Mouse (Mus musculus) bone marrow macrophage, adult 2 months (primary cell): ENCODE data around the gene Sertad2.

ENCODE experiments used
- CTCF ChIP-seq: IDR thresholded peaks from 2 replicates; pipeline ENCODE4 v1.5.1; 2012; ENCODE audit warnings: low read depth, mild to moderate bottlenecking, low read length, moderate library complexity
- POLR2A ChIP-seq: IDR thresholded peaks from 2 replicates; pipeline ENCODE4 v1.6.1; 2012; ENCODE audit warnings: mild to moderate bottlenecking, low read depth, low read length, borderline replicate concordance

GRCm38 (mm10) chr11:20616103-20616502 lies 73.0 kb downstream of the Sertad2 start:
- TF ChIP-seq CTCF = no peak
- TF ChIP-seq POLR2A = no peak
